Mouse (Mus musculus): Measurements from ENCODE around the gene Pigs.

Gene Pigs

DNA sequence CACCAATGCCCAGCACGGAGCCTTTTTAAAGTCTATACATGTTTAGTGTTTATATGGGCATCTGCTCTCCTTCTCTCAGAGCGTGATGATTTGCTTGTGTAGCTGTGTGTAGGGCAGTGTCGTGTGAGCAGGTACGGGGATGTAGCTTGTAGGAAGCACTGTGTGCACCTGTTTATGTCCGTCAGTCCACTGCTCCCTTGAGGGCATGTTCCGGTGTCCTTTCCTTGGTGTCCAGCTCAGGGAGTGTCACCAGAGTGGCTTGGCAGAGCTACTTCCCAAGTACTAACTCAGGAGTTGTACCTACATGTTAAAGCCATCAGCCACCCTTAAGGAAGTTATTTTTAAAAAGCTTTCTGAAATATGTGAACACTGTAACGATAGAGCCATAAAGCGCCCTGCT, 8.8 kb downstream of the Pigs start:
- no peak for DNase-seq (ENCODE audit: extremely low spot score, low spot score)

DNA sequence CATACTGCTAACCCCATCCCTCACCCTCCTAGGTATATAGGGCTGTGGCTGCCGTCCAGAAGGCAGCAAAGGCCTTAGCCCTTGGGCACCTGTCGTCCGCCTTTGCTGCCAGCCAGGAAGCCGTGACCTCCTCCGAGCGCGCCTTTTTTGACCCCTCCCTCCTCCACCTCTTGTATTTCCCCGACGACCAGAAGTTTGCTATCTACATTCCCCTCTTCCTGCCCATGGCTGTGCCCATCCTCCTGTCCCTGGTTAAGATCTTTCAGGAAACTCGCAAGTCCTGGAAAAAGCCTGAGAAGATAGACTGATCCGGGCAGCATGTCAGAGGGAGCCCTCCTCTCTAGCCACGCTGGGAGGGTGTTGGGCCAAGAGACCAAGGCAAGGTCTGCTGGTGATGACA, 13.5 kb downstream of the Pigs start:
- DNase-seq (ENCODE audit: extremely low spot score, low spot score), result no peak

DNA sequence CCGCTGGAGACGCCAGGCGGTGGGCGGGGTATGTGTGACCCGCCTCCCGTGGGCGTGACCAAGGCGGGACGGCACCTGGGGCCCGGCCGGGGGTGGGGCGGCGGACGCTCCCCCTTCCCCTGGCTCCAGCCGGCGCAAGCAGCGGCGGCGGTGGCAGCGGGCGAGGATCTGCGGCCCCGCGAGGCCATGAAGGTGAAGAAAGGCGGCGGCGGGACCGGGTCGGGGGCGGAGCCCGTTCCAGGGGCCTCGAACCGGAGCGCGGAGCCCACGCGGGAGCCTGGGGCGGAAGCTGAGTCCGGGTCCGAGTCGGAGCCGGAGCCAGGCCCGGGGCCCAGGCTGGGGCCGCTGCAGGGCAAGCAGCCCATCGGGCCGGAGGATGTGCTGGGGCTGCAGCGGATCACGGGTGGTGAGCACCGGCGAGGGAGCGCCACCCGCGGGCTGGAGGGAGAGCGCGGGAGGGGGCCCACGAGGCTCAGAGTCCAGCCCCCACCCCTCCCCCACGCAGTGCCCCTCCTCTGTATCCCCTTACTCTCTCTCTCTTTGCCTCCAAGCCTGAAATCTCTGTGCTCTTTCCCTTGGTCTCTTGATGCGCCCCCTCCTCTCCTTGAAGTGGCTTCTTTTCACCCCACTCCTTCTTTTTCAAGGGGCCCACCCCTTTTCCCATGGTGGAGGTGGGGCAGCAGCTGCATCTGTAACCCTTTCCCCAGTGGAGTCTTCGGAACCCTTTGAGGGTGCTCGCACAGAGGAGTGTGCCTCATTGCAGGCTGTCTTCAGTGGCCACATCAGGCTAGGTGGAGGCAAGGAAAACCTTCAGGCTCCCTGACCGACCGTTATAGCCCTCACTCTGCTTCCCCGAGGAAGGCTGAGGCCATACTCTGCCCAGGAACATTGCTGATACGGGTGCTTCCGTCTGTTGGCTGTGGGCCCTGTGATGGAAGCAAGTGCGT, 15.4 kb downstream of the Pigs start, which contains the start of gene Unc119:
Unc119 (plus strand) TSS at position 102 of the 947 bp plus-strand sequence.
- DNase-seq (ENCODE audit: extremely low spot score, low spot score), result peak; percentile 83

DNA sequence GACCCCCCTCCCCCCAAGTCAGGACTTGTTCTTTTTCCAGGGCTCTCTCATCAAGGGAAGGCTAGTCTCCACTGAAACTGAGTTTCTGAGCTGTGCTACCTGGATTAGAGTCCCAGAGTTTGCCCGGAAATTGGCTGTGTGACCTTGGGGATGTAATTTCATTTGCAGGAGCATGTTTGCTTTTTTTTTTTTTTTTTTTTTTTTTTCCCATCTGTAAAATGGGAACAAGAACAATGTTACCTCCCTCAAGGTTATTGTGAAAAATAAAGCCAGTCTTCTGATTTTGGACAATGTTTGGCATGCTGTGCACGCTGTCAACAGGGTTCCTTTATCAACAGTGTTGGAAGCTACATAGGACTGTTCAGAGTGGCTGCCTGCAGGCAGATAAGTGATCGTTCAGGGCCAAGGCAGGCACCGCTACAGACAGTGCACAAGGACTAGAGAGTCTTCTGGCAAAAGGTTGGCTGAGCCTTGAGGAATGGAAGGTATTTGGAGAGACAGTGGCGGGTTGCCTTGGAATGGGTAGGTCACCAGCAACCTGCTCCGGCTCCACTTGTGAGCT, 16.2 kb downstream of the Pigs start:
- DNase-seq (ENCODE audit: extremely low spot score, low spot score), result no peak

DNA sequence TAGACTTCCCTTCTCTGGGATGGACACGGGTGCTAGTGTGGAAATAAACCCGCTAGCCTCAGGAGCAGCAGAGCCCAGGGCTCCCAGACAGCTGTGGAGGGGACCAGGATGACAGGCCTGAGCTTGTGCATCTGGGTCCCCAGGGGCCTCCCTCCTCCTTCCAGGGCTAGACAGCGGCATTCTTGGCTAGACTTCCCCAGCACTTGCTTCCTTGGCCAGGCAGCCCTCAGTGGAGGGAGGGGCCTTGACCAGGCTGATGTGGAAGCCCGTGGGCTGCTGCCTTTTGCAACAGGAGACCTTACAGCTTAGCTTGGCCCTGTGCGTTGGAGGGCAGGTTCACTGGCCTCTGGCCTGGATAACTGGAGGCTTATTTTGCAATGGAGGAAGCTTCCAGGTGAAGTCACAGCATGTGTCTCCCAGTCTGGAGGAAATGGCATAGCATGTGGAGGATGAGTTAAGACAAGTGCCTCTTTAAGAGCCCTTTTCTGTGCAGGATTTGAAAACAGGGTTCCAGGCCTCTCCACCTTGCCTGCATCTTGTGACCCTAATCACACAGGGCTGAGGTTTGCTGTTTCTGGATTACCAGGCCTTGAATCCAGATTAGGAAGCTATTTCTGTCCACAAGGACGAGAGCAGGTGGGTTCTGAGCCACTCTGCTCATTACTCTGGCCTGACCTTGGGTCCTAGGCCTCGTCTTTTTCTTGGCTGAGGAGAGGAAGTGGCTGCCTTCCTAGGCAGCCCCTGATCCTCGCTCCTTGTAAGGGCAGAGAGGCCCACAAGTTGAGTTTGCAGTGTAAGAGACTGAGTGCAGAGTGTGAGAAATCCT, 16.9 kb downstream of the Pigs start:
- DNase-seq (ENCODE audit: extremely low spot score, low spot score), result no peak

DNA sequence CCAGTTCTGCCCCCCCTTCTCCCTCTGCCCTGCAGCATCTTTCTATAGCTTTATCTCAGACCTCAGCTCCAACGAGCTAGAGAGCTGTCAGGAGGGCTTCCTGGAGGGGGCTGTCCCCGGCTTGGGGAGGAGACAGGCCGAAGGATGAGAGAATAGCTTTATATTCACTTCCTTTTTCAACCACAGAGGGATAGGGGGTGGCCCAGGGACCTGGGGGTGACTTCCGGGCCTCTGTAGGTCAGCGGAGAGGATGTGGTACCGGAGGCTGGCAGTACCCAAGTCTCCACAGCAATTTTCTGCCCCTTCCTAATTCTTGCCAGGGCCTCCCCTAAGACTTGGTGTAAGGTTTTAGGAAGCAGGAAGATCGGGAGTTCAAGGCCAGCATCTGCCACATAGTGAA, 17.6 kb downstream of the Pigs start:
- DNase-seq (ENCODE audit: extremely low spot score, low spot score), result no peak

DNA sequence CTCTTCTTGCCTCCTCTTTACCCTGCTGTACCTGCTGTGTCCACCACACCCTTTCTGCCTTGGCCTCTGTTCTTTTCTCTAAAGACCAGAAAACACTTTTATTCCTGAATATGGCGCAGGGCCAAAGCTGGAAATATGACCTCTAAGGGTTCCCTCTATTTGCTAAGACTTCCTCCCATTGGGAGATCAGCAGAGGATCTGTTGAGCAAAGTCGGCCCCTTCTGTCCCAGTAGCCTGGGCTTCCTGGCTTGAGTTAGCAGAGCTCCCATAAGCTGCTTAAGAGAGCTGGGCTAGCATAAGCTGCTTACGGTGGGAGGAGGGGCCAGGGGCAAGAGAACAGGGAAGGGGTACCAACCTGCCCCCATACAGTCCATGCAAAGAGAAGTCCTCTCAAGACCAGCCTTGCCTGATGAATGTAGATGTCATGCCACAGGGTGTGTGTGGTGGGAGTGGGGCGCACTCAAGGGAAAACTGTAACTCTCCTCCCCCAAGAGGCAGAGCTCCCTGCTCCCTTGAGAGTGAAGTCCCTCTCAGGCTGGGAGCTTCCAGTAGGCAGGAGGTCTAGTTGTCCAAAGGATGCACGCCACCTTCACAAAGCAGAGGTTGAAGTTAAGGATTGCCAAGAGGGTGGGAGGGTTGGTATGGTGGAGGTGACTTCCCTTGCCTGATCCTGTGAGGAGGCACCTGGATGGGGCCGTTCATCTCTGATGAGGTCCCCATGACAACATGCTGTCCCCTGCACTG, 18.3 kb downstream of the Pigs start:
- no peak for DNase-seq (ENCODE audit: extremely low spot score, low spot score)

DNA sequence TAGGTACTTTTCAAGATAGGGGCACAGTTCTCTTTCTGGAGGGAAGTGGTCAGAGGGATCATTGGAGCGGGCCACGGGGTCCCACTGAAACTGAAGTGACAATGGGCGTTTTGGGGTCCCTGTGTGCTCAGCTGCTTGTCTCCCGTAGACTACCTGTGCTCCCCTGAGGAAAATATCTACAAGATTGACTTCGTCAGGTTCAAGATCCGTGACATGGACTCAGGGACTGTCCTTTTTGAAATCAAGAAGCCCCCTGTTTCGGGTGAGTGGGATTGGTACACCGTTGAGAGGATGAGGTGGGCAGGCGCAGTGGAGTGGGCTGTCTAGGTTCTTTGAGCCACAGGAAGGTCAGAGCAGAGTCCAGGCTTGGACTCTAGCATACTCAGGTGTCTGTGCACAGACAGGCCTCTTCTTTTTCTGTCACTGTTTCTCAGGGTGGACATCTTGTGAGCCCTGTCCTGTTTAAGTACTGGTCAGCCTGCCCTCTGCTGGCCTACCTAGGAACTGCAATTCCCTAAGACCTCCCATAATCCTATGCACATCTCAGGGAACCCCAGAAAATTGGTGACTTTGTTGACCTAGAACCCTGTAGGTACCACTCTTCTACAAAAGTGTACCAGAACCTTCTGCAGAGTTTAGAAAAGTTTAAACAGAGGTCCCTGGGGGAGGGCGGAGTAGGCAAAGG, 19.0 kb downstream of the Pigs start:
- DNase-seq (ENCODE audit: extremely low spot score, low spot score), result peak; percentile 74

DNA sequence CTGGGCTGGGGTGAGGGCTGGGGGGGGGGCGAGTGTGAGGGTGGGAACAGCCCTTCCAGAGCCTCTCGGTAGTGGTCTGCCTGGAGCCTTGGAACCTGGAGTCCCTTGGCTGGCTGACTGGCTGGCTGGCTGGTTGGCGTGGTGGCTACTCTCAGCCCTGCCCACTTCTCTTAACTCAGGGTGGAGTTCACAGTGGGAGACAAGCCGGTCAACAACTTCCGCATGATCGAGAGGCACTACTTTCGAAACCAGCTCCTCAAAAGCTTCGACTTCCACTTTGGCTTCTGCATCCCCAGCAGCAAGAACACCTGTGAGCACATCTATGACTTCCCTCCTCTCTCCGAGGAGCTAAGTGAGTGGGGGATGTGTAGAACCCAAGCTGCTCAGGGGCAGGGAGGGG, 19.7 kb downstream of the Pigs start:
- DNase-seq (ENCODE audit: extremely low spot score, low spot score), result no peak

DNA sequence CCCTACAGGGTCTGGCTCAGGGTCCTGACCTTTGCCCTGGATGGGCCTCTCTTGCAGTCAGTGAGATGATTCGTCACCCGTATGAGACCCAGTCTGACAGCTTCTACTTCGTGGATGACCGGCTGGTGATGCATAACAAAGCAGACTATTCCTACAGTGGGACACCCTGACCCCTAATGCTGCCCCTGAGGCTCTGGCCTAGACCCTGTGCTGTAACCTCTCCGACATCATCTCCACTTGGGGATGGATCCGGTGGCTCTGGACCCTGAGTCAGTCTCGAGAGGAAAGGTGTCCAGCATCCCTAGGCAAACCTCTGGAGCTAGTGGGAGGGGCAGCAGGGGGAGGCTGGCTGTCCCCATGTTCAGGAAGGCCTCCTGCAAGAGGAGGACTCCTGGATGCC, 20.3 kb downstream of the Pigs start:
- DNase-seq (ENCODE audit: extremely low spot score, low spot score), result no peak

DNA sequence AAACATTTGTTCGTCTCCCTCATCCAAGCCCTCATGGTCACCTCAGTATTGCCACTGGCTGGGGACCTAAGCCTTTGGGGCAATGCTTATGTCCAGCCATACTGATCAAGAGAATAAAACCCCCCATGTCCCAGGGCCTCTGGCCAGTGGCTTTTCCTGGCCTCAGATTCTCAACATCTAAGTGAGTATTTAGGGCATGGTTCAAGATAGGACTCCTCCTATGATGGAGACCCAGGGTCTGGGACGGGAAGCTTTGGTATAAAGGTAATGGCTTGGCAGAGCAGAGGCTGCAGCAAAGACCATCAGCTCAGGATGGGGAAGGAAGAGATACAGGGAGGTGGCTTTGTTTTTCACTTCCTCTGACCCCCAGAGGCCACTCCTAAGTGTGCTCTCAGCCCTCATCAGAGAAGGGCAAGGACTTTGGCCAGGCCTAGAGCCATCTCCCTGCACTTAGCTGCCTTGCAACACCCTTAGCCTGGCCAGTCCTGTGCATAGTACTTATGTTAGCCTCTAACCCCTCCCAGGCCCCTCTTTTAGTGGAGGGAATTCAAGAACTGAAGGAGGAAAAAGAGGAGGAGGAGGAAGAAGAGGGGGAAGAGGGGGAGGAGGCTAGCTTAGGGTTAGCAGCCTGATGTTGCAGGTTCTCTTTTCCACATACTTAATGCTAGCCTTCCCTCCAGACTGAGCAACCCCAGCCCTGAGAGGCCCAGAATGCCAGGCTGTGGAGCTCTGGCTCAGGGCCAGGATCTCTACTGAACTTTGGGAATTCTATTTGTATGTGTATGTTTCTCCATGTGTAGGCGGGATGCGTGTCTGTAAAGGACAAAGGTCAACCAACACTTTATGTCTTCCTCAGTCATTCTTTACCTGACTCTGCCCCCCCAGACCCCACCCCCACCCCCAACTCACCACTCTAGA, 21.5 kb downstream of the Pigs start:
- DNase-seq (ENCODE audit: extremely low spot score, low spot score), result no peak

DNA sequence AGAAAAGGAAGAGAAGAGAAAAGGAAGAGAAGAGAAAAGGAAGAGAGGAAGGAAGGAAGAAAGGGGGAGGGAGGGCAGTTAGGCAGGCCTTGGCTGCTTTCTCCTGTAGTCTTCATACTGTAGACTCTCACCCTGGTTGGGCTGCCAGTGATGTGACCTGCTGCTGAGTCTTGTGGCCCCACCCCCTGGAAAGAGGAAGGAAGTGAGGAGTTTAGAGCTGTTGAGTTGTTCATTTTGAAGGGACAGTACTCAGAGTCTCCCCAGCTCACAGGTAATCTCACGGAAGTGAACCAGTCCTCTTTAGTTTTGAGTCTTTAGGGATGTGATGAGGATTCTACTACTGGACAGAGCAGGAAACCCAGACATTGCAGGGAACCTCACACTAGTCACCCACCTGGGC, 24.9 kb downstream of the Pigs start:
- no peak for DNase-seq (ENCODE audit: extremely low spot score, low spot score)

DNA sequence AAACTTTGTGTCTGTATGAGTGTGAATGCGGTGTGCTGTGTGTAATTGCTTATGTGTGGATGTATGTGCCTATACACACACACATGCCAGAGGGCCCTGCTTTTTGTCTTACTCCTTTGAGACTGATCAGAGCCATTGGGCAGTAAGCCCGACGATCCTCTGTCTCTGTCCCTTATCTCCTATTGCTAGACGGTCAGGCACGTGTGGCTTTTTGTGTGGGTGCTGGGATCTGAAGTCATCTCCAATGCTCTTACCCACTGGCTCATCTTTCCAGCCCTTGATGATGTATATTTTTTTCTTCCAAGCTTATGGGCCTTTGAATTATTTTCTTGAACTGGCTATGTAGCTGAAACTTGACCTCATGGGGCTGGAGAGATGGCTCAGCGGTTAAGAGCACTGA, 26.7 kb downstream of the Pigs start:
- no peak for DNase-seq (ENCODE audit: extremely low spot score, low spot score)

DNA sequence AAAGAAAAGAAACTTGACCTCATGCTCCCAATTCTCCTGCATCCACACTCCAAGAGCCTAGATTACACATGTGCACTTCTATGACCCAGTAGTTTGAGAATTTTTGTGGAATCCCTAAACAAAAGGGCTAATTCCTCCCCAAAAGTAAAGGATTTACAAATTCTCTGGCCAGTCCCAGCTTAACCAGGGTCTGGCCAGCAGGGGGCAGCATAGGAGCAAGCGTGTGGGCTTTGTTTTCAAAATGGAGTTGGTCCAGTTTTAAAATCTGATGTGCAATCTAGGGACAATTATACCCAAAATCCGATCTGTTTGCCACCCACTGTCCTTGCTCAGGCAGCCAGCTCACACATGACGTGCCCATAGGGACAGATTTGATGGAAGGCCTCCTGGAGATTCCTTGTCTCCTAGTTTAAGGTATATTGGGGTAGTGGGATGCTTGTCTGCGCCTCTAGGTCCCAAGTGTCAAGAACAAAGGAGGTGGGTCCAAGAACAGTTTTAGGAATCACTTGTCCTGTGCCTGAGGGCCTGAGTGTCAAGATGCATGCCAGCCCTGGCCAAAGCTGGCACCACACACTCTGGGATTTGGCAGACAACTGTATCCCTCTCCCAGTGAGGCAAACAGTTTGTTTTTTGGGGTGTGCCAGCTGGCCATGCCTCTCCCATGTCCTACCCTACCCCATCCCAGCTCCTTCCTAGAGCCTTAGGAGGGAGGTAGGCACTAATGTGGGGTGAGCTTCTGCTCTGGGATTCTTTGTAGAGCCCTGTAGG, 27.4 kb downstream of the Pigs start:
- DNase-seq (ENCODE audit: extremely low spot score, low spot score), result peak; percentile 80

DNA sequence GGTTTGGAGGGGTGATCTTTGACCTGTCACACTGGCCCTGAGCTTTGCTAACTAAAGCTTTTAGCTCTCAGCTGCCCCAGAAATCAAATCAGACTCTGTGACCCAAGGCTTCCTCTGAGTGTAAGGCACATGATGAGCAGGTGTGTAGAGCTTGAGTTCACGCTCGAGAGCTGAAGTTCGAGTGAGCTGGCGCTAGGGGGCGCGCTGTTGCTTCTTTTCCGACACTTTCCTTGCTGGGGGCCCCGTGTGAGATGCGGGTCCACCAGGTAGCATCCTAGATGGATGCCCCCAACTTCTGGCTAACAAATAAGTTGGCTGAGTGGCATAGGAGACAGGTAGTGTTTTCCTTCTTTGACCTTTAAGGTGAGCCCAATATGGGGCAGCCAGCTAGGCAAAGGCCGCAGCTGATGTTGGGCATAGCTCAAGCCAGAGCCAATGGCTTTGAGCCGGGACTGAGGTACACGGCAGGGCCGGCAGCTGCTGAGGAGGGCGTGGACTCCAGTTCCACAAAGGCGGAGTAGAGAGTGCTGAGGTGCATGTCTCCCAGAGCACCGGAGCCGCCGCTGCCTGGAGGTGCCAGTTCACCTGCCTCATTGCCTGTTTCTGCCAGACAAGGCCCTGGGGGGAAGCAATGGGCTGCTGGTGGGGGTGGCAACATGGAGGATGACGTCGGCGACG, 30.3 kb downstream of the Pigs start:
- DNase-seq (ENCODE audit: extremely low spot score, low spot score), result peak; percentile 50

DNA sequence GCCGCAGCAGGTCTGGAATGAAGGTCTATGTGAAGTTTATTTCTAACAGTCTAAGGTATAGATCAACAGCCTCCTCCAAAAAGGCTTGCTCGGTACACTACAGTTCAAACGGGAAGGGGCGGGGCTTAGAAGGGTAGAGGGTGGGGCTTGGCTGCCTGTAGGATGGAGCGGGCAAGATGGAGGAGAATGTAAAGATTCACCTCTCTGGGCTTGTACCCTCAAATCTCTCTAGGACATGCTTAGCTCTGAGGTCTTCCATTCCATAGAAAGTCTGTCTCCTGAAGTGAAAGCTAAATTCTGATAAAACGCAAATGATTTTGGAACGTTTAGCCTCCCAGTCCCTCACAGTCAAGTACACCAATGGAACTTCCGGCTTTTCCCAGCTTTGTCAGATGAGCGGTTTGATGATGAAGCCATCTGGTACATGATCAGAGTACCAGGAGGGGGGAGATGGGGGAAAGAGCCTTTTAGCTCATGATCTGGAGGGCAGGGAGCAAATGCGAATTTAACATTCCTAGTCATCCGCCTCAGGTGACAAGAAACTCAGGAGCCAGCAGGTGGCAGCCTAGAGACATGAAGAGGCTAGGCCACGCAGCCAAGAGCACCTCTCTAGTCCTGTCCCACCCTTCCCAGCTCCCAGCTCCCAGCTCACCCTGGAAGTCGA, 32.0 kb downstream of the Pigs start:
- peak; percentile 70 for DNase-seq (ENCODE audit: extremely low spot score, low spot score)

DNA sequence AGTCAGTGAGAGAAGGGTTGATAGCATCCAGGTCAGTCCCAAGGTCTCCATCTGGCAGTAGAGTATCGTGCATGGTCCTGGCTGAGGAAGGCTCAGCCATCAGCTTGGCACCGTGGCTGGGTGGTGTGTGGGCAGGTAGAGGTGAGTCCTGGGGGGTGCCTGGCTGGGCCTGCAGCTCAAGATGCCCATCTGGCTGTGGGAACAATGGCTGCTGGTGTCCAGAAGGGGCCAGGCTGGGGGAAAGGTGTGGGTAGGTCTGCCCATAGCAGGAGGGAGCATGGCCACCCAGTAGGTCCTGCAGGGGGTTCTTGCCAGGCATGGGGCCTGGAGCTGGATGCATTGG, 32.5 kb downstream of the Pigs start:
- DNase-seq (ENCODE audit: extremely low spot score, low spot score), result no peak
